Mouse (Mus musculus) embryonic fibroblast, embryonic 13.5 days (primary cell): ENCODE measurements around the gene Atrnl1.

Experiments used
- CTCF ChIP-seq: IDR thresholded peaks from 2 replicates; pipeline ENCODE4 v1.5.1; 2011; ENCODE audit warnings: mild to moderate bottlenecking, control low read depth, low read length, moderate library complexity, borderline replicate concordance; ENCODE audit not compliant: insufficient read depth
- POLR2A ChIP-seq: IDR thresholded peaks from 2 replicates; pipeline ENCODE4 v1.6.1; 2011; ENCODE audit warnings: low read depth, mild to moderate bottlenecking, control low read depth, low read length, moderate library complexity

DNA sequence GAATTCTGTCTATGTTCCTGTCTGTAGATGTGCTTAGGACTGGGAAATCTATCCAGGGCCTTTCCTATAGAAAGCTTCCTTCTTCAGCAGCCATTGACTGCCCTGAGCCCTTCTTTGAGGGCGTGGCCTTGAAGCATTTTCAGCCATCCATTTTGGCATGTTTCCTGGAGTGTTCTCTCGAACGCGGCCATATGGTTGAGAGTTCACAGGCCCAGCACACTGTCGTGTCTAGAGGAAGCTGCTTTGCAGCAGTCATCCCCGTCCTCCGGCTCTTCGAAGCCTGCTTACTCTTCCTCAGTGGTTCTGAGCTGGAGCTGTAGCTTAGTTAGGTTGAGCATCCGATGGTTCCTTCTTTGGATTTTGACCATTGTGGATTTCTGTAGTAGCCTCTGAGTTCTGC is 191.4 kb downstream of the Atrnl1 start:
- TF ChIP-seq CTCF (no peak), POLR2A (no peak)
